Mouse (Mus musculus) embryonic facial prominence, embryonic 10.5 days (tissue): Measurements from ENCODE around the gene Tyw1. TPM values are rescaled to one million over a fixed set of nuclear protein-coding genes. Genes with fewer than 3 reads are reported as not detected.

ENCODE experiments used
- DNase-seq: peaks from one replicate; pipeline ENCODE4 v3.0.0-alpha.2; 2017; ENCODE audit warnings: low spot score
- H3K27ac ChIP-seq: fragments of 300-500 bp; sonication (generic); replicated peaks from 2 replicates; pipeline ENCODE4 v1.5.1; 2016; ENCODE audit warnings: mild to moderate bottlenecking
- H3K27me3 ChIP-seq: fragments of 300-500 bp; sonication (generic); replicated peaks from 2 replicates; pipeline ENCODE4 v1.6.1; 2016; ENCODE audit warnings: low read depth, mild to moderate bottlenecking; ENCODE audit not compliant: poor library complexity, severe bottlenecking
- H3K36me3 ChIP-seq: fragments of 300-500 bp; sonication (generic); replicated peaks from 2 replicates; pipeline ENCODE4 v1.6.1; 2016; ENCODE audit warnings: mild to moderate bottlenecking, moderate library complexity
- H3K4me1 ChIP-seq: fragments of 300-500 bp; sonication (generic); 2 replicates; pipeline ENCODE4 v1.6.1; 2016
- H3K4me3 ChIP-seq: fragments of 300-500 bp; sonication (generic); 2 replicates; pipeline ENCODE4 v1.5.1; 2016; ENCODE audit warnings: mild to moderate bottlenecking, moderate library complexity
- H3K9me3 ChIP-seq: fragments of 300-500 bp; sonication (generic); 2 replicates; pipeline ENCODE4 v1.6.1; 2016; ENCODE audit warnings: mild to moderate bottlenecking
- WGBS: fragments of 180-500 bp; shearing (Covaris S2); methylation state at CpG from one replicate; pipeline ENCODE4 v1.1.7; 2016; 5-methylcytosine and 5-hydroxymethylcytosine counted together
- polyA plus RNA-seq: library from polyadenylated mRNA; unstranded; fragments of >200 nt; fragmentation: Nextera tagmentation; extraction: Ambion mirVana; gene quantifications from 2 replicates; pipeline ENCODE4 v1.2.1, GENCODE M21; 2016

Tyw1 gene
- polyA plus RNA-seq, 1 experiment from 2014 or later: 32.8 TPM

DNA sequence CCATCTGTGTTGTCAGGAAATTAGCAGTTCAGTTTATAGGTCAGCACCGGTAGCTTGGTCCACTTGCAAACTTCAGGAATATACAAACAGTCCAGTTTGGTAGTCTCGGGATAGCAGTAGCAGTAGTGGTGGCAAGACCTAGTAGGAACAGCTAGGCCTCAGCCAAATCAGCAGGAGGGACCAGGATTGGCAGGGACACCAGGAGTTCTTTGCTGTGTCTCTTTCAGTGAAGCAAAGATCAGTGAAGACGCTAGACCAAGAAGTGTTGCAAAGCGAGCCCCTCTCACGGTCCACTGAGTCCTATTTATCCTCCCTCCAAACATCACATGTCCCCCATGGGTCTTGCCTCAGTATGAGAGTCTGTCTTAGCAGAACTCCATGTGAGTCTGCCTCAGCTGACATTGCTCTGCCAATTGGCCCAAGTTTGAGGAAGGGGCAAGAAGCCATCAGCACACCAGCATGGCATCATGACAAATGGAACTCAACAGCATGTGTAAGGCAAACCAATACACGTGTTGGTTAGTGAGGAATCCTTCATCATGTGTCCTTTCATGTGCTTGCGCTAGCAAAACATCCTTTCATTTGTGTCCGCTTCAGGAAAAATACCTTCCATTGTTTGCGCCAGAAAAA lies 43.5 kb downstream of the Tyw1 start:
- H3K27me3 ChIP-seq: no peaks in the 10 kb centered on the region
- peaks cover 97% of the 10 kb centered on the region for H3K36me3 ChIP-seq
- no peaks in the 10 kb centered on the region for H3K4me1 ChIP-seq
- no peaks in the 10 kb centered on the region for H3K9me3 ChIP-seq
- H3K4me3 ChIP-seq: no peak overlapping the region
- no peak overlapping the region for H3K27ac ChIP-seq
- no peak for DNase-seq
- 92% methylated on average over 9 of the region's 9 CpGs for WGBS

DNA sequence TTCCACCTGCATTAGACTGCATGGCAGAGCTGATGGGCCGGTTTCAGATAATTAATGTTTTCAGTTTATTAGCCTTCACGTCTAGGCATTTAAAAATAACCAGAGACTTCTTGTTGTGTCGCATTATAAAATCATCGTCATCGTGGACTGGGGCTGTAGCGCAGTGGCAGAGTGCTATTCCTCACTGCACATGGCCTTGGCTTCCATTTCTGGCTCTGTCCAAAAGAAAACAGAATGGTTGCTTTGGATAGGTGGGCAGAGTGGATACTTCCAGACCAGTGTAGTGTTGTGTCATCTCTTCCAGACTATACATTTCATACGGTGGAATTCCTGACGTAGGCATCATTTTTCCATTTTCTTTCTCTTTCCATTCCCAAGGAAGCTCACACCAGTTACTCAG lies 44.1 kb downstream of the Tyw1 start:
- Histone ChIP-seq H3K27me3 (no peaks in the 10 kb centered on the region), H3K36me3 (peaks cover 97% of the 10 kb centered on the region), H3K27ac (no peak overlapping the region), H3K4me3 (no peak overlapping the region), H3K9me3 (no peaks in the 10 kb centered on the region), H3K4me1 (no peaks in the 10 kb centered on the region)
- DNase-seq: no peak
- WGBS: 96% methylated on average over 8 of the region's 8 CpGs

DNA sequence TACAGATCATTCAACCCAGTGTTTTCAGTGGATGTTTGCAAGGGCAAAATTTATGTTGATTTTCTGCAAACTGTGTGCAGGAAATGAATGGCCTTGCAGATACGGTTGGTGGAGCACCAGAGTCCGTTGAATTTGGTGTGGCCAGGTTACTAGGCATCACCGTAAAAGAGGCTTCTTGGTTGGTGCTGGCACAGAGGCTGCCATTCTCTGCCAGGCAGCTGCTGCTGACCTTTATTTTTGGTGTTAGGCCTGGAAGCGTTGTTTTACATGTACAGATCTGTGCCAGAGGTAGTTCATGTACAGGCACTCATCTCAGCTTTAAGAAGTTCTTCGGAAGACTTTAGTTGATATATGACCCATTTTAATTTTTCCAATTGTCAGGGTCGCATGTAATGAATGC lies 48.2 kb downstream of the Tyw1 start:
- Histone ChIP-seq H3K27me3 (no peaks in the 10 kb centered on the region), H3K36me3 (peaks cover 84% of the 10 kb centered on the region), H3K4me1 (no peaks in the 10 kb centered on the region), H3K27ac (no peak overlapping the region), H3K4me3 (no peak overlapping the region), H3K9me3 (no peaks in the 10 kb centered on the region)
- no peak for DNase-seq
- 96% methylated on average over 6 of the region's 6 CpGs for WGBS

DNA sequence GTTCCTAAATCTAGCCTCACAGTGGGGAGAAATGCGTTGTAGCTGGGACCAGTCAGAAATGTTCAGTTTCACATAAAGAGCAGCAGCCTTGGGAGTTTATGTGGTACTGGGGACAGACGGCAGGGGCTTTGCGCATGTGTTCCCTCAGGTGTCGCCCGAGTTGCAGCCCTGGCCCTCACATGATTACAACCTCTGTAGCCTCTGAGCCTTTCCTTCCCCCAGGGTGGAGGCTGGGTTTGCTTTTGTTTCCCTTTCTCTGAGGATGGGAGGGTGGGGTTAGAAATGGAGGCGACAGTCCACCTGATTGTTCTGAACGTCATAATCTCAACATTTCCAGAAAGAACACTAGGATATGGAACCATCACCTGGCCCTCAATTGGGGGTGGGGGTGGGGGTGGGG lies 52.5 kb downstream of the Tyw1 start:
- no peak for DNase-seq
- Histone ChIP-seq H3K9me3 (no peaks in the 10 kb centered on the region), H3K27me3 (no peaks in the 10 kb centered on the region), H3K36me3 (peaks cover 76% of the 10 kb centered on the region), H3K4me3 (no peak overlapping the region), H3K4me1 (no peaks in the 10 kb centered on the region), H3K27ac (no peak overlapping the region)
- 82% methylated on average over 7 of the region's 7 CpGs for WGBS

DNA sequence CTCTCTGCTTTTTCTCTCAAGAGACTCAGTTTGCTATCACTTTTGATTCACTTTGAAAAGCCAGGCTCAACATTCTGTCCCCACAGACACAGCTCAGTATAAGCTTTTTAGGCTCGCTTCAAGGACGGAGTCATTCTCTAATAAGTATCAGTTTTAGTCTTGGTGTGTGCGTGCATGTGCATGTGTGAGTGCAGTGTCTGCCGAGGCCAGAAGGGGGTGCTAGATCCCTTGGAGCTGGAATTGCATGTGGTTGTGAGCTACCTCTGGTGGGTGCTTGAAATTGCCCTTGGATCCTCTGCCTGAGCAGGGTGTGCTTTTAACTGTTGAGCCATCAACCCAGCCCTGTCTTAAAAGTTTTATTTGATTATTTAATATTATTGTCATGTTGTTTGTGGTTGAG lies 54.7 kb downstream of the Tyw1 start:
- Histone ChIP-seq H3K36me3 (peaks cover 59% of the 10 kb centered on the region), H3K9me3 (no peaks in the 10 kb centered on the region), H3K4me1 (no peaks in the 10 kb centered on the region), H3K27ac (no peak overlapping the region), H3K4me3 (no peak overlapping the region), H3K27me3 (no peaks in the 10 kb centered on the region)
- no peak for DNase-seq
- 98% methylated on average over 4 of the region's 4 CpGs for WGBS

DNA sequence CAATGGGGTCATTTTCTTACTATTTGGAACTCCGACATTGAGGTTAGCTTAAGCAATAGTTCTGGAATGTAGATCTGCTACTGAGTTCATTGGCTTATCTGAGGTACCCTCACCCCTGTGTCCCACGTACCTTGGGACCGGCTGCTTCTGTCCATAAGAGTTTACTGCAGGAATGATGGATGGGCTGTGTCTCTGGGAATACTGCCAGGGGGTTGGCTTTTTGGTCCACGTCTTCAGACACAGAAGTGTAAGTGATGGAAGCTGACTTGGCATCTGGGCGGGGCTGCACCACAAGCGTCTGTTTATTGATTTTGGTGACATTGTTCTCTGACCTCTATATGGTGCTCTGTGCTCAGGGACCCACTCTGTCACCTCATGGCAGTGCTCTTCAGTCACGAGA lies 55.4 kb downstream of the Tyw1 start:
- H3K4me1 ChIP-seq: 0 out of 2 replicates have a peak, but pooled peaks cover 3% of the 10 kb centered on the region
- no peak overlapping the region for H3K27ac ChIP-seq
- no peak for DNase-seq
- H3K27me3 ChIP-seq: no peaks in the 10 kb centered on the region
- peaks cover 59% of the 10 kb centered on the region for H3K36me3 ChIP-seq
- H3K9me3 ChIP-seq: no peaks in the 10 kb centered on the region
- WGBS: 92% methylated on average over 7 of the region's 7 CpGs
- no peak overlapping the region for H3K4me3 ChIP-seq

DNA sequence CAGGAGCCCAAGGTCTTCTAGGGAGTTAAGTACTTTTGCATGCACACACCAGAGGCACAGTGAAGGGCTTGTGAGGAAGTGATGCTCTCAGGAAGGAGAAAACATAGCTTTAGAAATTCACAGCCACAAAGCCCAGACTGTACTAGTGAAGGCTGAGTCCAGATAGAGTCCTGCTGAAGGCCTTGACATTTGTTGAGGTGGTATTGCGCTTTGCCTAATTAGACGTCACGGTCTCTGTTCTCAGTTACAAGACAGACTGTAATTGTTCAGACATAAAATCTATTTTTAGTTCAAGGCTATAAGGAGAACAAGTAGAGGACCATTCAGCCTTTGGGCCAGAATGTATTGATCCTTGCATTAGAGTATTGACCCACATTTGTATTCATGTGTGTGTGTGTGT lies 58.1 kb downstream of the Tyw1 start:
- H3K27ac ChIP-seq: no peak overlapping the region
- no peak overlapping the region for H3K4me3 ChIP-seq
- 79% methylated on average over 3 of the region's 3 CpGs for WGBS
- H3K27me3 ChIP-seq: no peaks in the 10 kb centered on the region
- 0 out of 2 replicates have a peak, but pooled peaks cover 3% of the 10 kb centered on the region for H3K4me1 ChIP-seq
- no peak for DNase-seq
- peaks cover 71% of the 10 kb centered on the region for H3K36me3 ChIP-seq
- no peaks in the 10 kb centered on the region for H3K9me3 ChIP-seq

DNA sequence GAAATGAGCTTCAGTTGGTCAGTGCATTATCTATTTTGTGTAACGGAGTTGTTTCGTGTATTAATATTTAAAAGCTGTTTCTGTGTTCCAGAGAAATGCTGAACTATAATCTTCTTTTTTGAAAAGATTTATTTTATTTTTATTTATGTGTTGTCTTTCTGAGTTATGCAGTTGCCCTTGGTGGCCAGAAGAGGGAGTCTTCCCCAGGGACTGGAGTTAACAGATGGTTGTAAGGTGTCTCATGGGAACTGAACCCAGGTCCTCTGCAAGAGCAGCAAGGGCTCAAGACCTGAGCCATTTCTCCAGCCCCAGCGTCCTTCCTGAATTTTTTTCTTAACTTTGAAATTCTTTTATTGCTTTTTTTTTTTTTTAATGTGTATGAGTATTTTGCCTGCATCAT lies 59.5 kb downstream of the Tyw1 start:
- Histone ChIP-seq H3K36me3 (peaks cover 64% of the 10 kb centered on the region), H3K27me3 (no peaks in the 10 kb centered on the region), H3K4me3 (no peak overlapping the region), H3K4me1 (0 out of 2 replicates have a peak, but pooled peaks cover 3% of the 10 kb centered on the region), H3K9me3 (no peaks in the 10 kb centered on the region), H3K27ac (no peak overlapping the region)
- DNase-seq: no peak
- WGBS: 93% methylated on average over 3 of the region's 3 CpGs

DNA sequence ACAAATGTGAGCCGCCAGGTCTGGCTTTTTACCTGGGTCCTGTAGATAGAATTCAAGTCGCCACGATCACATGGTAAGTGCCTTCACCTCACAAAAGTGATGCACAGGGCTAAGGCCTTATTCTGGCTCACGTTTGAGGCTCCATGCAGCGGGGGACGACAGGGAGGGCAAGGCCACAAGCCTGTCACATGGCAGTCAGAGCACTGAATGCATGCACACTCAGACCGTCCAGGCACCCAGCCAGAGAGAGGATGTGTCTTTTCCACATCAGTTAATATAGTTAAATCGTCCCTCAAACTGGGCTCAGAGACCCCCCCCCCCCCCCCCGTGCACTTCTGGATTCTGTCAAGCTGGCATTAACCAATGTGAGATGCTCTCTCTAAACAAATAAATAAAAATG lies 60.9 kb downstream of the Tyw1 start:
- Histone ChIP-seq H3K4me3 (no peak overlapping the region), H3K9me3 (no peaks in the 10 kb centered on the region), H3K27me3 (no peaks in the 10 kb centered on the region), H3K4me1 (0 out of 2 replicates have a peak, but pooled peaks cover 3% of the 10 kb centered on the region), H3K27ac (no peak overlapping the region), H3K36me3 (peaks cover 51% of the 10 kb centered on the region)
- DNase-seq: no peak
- WGBS: 89% methylated on average over 9 of the region's 9 CpGs

DNA sequence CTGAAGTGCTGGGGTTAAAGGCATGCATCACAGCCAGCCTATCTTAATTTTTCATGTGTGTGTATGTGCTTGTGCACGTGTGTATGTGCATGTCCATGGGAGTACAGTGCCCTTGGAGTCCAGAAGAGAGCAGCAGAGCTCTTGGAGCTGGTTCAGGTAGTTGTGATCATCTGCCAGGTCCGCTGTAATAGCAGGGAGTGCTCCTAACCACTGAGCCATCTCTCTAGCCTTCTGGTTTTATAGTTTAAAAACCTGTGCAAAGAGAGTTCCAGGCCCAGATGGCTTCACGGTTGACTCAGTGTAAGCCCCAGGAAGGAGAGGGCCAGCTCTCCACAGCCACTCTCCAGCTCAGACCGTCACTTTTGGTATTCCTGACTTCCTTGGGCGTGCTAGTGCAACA lies 64.4 kb downstream of the Tyw1 start:
- no peak overlapping the region for H3K27ac ChIP-seq
- DNase-seq: no peak
- H3K9me3 ChIP-seq: peaks cover 3% of the 10 kb centered on the region; the same call in 1 of the 2 replicates
- H3K4me1 ChIP-seq: 0 out of 2 replicates have a peak, but pooled peaks cover 3% of the 10 kb centered on the region
- H3K27me3 ChIP-seq: no peaks in the 10 kb centered on the region
- H3K36me3 ChIP-seq: peaks cover 53% of the 10 kb centered on the region
- 90% methylated on average over 5 of the region's 5 CpGs for WGBS
- no peak overlapping the region for H3K4me3 ChIP-seq

DNA sequence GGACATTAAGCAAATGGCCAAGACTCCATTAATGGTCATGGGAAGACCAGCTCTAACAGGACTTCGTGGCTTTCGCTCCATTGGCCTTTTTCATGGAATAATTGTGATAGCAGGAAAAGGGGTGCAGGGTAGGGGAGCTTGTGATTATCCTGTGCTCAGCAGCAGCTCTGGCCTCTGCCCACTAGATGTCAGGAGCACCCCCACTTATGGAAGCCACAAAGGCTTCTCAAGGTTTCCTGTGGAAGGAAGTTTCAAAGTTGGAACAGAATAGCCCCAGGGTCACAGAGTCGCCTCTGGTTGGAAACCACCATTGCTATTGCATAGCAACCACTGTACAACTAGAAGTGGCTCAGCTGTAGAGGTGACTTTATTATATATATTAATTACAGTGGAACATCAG lies 65.1 kb downstream of the Tyw1 start:
- 78% methylated on average over 3 of the region's 3 CpGs for WGBS
- Histone ChIP-seq H3K9me3 (peaks cover 3% of the 10 kb centered on the region; the same call in 1 of the 2 replicates), H3K4me3 (no peak overlapping the region), H3K4me1 (0 out of 2 replicates have a peak, but pooled peaks cover 2% of the 10 kb centered on the region), H3K27ac (no peak overlapping the region), H3K36me3 (peaks cover 53% of the 10 kb centered on the region), H3K27me3 (no peaks in the 10 kb centered on the region)
- peak; percentile 15 for DNase-seq

DNA sequence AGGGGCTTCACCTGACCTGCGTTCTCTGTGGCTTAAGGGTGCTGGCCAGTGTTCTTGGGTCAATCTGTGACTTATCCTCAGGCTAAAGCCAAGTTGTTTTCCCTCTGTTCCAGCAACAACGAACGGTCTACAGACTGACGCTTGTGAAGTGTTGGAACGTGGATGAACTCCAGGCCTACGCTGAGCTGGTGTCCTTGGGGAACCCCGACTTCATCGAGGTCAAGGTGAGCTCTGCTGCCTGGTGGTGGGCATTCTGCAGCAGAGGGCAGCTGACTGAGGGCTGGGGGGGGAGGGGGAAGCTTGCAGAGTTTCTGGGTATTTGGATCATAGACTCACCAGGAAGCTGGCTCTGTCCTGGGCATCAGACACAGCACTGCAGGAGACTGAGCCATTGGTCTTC lies 70.1 kb downstream of the Tyw1 start:
- no peak overlapping the region for H3K27ac ChIP-seq
- WGBS: 93% methylated on average over 8 of the region's 8 CpGs
- peaks cover 53% of the 10 kb centered on the region for H3K36me3 ChIP-seq
- H3K4me1 ChIP-seq: no peaks in the 10 kb centered on the region
- peaks cover 3% of the 10 kb centered on the region; the same call in 1 of the 2 replicates for H3K9me3 ChIP-seq
- no peak overlapping the region for H3K4me3 ChIP-seq
- DNase-seq: no peak
- no peaks in the 10 kb centered on the region for H3K27me3 ChIP-seq

DNA sequence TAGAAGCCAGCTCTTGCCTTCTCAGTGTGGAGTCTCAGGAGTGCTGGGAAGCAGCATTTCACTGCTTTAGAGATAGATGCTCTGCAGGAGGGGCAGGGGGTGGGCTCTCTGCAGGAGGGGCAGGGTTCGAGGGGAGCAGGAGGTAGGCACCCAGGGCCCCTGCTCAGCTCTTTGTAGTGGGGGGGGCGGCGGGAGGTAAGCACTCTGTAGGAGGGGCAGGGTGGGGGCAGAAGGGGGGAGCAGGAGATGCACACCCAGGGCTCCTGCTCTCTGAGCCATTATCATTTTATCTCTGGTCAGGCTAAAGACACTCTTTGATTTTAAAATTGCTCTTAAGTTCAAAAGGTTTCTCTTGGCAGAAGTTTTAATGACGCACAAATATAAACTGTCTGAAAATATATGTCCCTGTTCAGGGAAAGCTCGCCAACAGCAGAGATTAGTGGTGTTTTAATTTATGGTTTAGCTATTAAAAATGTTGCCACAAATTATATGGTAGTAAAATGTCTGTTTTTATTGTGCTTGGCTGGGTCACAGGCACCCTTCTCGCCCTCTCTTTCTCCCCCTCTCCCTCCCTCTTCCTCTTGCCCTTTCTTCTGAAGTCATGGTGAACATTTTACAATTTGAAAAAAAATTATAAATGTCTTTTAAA lies 72.3 kb downstream of the Tyw1 start:
- Histone ChIP-seq H3K27me3 (no peaks in the 10 kb centered on the region), H3K4me1 (no peaks in the 10 kb centered on the region), H3K9me3 (peaks cover 3% of the 10 kb centered on the region; the same call in 1 of the 2 replicates), H3K36me3 (peaks cover 53% of the 10 kb centered on the region), H3K4me3 (no peak overlapping the region), H3K27ac (no peak overlapping the region)
- WGBS: 84% methylated on average over 6 of the region's 6 CpGs
- DNase-seq: no peak
